Mouse (Mus musculus): ENCODE measurements around the gene Pdzd3.
A peak's percentile ranks its signal among the peaks of the same experiment; 100 is the strongest.

- peak; percentile 51; the same call in 1 of the 2 replicates for TF ChIP-seq CTCF (IDR thresholded peaks at IDR 0.05; ENCODE audit: extremely low read depth, insufficient read length, insufficient replicate concordance, low read depth, low read length)
- no peak for TF ChIP-seq POLR2A (IDR thresholded peaks at IDR 0.05; ENCODE audit: low read depth, low read length)
Observed at GRCm38 (mm10) chr9:44249181-44250146, 1.8 kb downstream of the Pdzd3 start.

All from small intestine, adult 2 months (tissue).